Mouse (Mus musculus): ENCODE measurements at regions not wholly inside any gene's neighbourhood (a gene's known extent, or its start where the extent isn't known, plus 50 kb on each side); places are given as distances from the start of the nearest gene placed in this dataset.
A peak's percentile ranks its signal among the peaks of the same experiment; 100 is the strongest.

DNA sequence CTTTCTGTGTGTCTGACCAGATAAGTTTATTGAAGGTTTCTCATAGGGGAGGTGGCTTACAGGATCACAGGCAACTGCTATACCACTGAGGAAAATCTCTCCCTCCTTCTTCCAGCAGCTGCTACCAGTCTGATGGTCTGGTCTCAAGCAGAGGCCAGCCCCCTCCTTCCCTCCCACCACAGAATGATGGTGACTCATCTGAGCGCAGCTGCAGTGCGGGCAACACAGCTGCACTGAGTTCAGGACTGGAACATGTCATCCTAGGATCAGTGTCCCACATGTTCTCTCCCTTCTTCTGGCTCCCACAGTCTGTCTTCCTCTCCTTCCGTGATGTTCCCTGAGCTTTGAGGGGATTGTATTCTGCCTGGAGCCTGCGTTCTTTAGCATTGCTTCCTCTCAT, 375.1 kb upstream of the Zmiz1 start:
- no peak overlapping the region for H3K27ac ChIP-seq (ENCODE audit: low read depth, low read length)
- H3K4me2 ChIP-seq (replicated peaks; ENCODE audit: low read depth): no peak overlapping the region
- H3K4me3 ChIP-seq (ENCODE audit: low read depth, low read length): no peak overlapping the region
- H3K4me1 ChIP-seq (replicated peaks; ENCODE audit: control insufficient read depth, insufficient read depth, low read length): no peaks in the 10 kb centered on the region
- no peak overlapping the region for H3K9ac ChIP-seq (ENCODE audit: low read depth, low read length)
- no peaks in the 10 kb centered on the region for H3K36me3 ChIP-seq (ENCODE audit: control insufficient read depth, insufficient read depth)
- TF ChIP-seq CTCF (IDR thresholded peaks at IDR 0.05; ENCODE audit: low read depth): no peak
- H3K27me3 ChIP-seq (replicated peaks; ENCODE audit: control insufficient read depth, insufficient read depth, low read length): no peaks in the 10 kb centered on the region
- H3K9me3 ChIP-seq (ENCODE audit: control insufficient read depth): no peaks in the 10 kb centered on the region
- WGBS: 67% methylated on average over 4 of the region's 4 CpGs
- ATAC-seq: no peak

DNA sequence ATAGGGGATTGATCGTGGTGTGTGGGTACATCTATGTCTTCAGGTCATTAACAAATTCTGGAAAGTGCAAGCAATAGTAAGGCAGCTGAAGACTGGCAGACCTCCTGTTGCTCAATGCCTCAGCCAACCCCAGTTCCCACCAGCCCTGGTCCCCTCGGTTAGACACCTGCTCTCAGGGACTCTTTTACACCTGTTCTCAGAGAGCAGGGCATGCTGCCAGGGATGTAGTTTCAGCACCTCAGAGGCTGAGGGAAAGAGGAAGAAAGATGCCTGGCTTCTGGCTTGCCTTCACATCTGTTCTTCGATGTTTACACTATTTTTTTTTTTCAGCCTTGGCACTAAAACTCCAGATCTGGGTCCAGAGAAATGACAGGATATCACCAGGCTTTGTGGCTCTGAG, 362.2 kb upstream of the Zmiz1 start:
- WGBS: 83% methylated on average over 3 of the region's 3 CpGs
- Histone ChIP-seq H3K9me3 (ENCODE audit: control insufficient read depth) (no peaks in the 10 kb centered on the region), H3K4me3 (ENCODE audit: low read depth, low read length) (no peak overlapping the region), H3K27ac (ENCODE audit: low read depth, low read length) (no peak overlapping the region), H3K4me2 (replicated peaks; ENCODE audit: low read depth) (no peak overlapping the region), H3K36me3 (ENCODE audit: control insufficient read depth, insufficient read depth) (no peaks in the 10 kb centered on the region), H3K9ac (ENCODE audit: low read depth, low read length) (no peak overlapping the region), H3K4me1 (replicated peaks; ENCODE audit: control insufficient read depth, insufficient read depth, low read length) (no peaks in the 10 kb centered on the region), H3K27me3 (replicated peaks; ENCODE audit: control insufficient read depth, insufficient read depth, low read length) (no peaks in the 10 kb centered on the region)
- no peak for TF ChIP-seq CTCF (IDR thresholded peaks at IDR 0.05; ENCODE audit: low read depth)
- ATAC-seq: no peak

DNA sequence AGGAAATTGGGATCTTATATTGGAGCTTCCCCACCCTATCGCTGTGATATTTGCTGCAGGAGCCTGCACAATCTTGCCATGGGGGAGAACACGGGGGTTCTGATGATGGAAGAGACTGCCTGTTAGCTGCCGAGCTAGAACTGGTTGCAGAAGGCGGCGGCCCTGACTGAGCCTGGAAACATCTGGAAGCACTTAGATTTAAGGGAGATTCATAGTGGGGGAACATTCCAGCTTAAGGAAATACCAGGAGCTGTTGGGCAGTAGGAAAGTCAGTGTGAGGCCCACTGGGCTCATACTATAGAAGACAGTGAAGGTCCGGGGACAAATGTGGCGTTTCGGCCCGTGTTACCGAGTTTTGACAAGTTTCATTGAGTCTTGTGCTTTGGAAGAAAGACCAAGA, 353.6 kb upstream of the Zmiz1 start:
- no peaks in the 10 kb centered on the region for H3K36me3 ChIP-seq (ENCODE audit: control insufficient read depth, insufficient read depth)
- H3K9me3 ChIP-seq (ENCODE audit: control insufficient read depth): no peaks in the 10 kb centered on the region
- no peak overlapping the region for H3K27ac ChIP-seq (ENCODE audit: low read depth, low read length)
- no peak overlapping the region for H3K4me3 ChIP-seq (ENCODE audit: low read depth, low read length)
- ATAC-seq: no peak
- no peak overlapping the region for H3K4me2 ChIP-seq (replicated peaks; ENCODE audit: low read depth)
- H3K9ac ChIP-seq (ENCODE audit: low read depth, low read length): no peak overlapping the region
- no peak for TF ChIP-seq CTCF (IDR thresholded peaks at IDR 0.05; ENCODE audit: low read depth)
- 74% methylated on average over 10 of the region's 10 CpGs for WGBS
- no peaks in the 10 kb centered on the region for H3K27me3 ChIP-seq (replicated peaks; ENCODE audit: control insufficient read depth, insufficient read depth, low read length)
- H3K4me1 ChIP-seq (replicated peaks; ENCODE audit: control insufficient read depth, insufficient read depth, low read length): peaks cover 12% of the 10 kb centered on the region

DNA sequence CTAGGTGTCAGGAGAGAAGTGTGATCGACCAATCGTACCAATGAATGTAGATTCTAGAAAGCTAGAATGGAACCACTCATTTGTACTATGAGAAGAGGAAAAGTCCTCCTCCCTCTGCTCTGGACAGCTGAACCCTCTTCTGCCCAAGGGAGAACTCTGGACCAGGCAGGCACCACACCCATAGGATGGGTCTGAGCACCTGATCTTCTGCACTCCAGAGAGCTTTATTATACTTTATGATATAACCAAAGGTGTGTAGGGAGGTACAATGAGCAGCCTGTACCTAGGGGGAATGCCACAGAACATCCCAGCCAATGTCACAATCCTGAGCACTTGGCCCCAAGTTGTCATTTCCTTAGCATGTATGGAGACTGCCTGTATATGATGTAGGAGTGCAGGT, 352.5 kb upstream of the Zmiz1 start:
- peak; percentile 62 for ATAC-seq
- H3K4me1 ChIP-seq (replicated peaks; ENCODE audit: control insufficient read depth, insufficient read depth, low read length): peaks cover 12% of the 10 kb centered on the region
- no peaks in the 10 kb centered on the region for H3K36me3 ChIP-seq (ENCODE audit: control insufficient read depth, insufficient read depth)
- H3K27me3 ChIP-seq (replicated peaks; ENCODE audit: control insufficient read depth, insufficient read depth, low read length): no peaks in the 10 kb centered on the region
- H3K9ac ChIP-seq (ENCODE audit: low read depth, low read length): no peak overlapping the region
- H3K4me2 ChIP-seq (replicated peaks; ENCODE audit: low read depth): no peak overlapping the region
- no peak overlapping the region for H3K4me3 ChIP-seq (ENCODE audit: low read depth, low read length)
- H3K9me3 ChIP-seq (ENCODE audit: control insufficient read depth): no peaks in the 10 kb centered on the region
- no peak overlapping the region for H3K27ac ChIP-seq (ENCODE audit: low read depth, low read length)
- TF ChIP-seq CTCF (IDR thresholded peaks at IDR 0.05; ENCODE audit: low read depth): no peak
- 95% methylated on average over 2 of the region's 2 CpGs for WGBS

DNA sequence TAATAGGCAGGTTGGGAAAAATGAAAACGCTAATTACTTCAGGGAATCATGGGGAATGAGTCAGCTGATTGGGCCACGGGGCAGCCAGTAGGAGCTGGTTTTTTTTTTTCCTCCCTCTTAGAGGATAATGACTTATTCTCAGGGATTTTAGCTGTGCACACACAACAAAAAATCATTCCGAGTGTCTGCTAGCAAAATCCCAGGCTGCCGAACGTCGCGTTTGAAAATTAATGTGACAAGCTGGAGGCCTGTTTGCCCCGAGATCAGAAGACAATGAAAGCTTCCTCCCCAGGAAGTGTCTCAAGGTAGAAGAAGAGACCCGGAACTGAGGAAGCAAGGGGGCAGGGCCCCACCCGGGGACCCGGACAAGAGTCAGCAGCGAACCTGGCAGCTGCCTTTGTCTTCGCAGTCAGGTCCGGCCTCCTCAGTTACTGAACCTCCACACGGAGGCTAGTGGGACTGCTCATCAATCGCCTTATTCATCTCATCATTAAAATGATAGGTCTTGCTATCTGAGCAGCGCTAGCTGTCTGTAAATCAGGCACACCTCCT, 350.8 kb upstream of the Zmiz1 start:
- Histone ChIP-seq H3K9me3 (ENCODE audit: control insufficient read depth) (no peaks in the 10 kb centered on the region), H3K9ac (ENCODE audit: low read depth, low read length) (no peak overlapping the region), H3K27ac (ENCODE audit: low read depth, low read length) (0 out of 2 replicates have a peak overlapping the region, but pooled peaks have one; percentile 0), H3K4me3 (ENCODE audit: low read depth, low read length) (0 out of 2 replicates have a peak overlapping the region, but pooled peaks have one; percentile 0), H3K27me3 (replicated peaks; ENCODE audit: control insufficient read depth, insufficient read depth, low read length) (no peaks in the 10 kb centered on the region), H3K4me1 (replicated peaks; ENCODE audit: control insufficient read depth, insufficient read depth, low read length) (peaks cover 12% of the 10 kb centered on the region), H3K36me3 (ENCODE audit: control insufficient read depth, insufficient read depth) (no peaks in the 10 kb centered on the region), H3K4me2 (replicated peaks; ENCODE audit: low read depth) (peak overlapping the region; percentile 55)
- ATAC-seq: peak; percentile 42
- 7% methylated on average over 17 of the region's 17 CpGs for whole genome bisulfite sequencing
- no peak for TF ChIP-seq CTCF (IDR thresholded peaks at IDR 0.05; ENCODE audit: low read depth)

DNA sequence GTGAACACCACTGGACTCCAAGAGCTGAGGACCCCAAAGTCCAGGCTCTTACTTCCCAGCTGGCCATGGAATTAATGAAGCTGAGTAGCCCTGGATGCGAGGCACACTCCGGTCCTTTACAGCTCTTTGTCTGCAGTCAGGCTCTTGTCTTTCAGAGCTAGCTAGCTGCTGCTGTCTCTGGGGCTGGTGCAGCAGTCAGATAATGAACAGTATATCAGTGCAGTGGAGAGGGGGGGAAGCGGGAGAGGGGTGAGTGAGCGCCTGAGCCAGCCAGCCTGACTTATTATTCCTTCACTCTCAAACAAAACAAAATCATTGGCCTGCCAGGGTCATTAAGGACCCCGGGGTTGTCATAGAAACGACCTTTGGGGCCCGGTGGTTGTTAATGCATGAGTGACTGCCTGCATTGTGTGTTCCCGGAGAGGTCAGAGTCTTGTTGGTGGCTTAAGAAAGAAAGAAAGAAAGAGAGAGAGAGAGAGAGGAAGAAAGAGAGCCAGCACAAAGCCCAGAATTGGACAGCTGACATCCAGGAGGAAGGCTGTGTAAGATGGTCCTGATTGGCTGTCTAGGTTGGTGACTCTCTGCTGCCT, 350.2 kb upstream of the Zmiz1 start:
- peak; percentile 72 for ATAC-seq
- no peaks in the 10 kb centered on the region for H3K27me3 ChIP-seq (replicated peaks; ENCODE audit: control insufficient read depth, insufficient read depth, low read length)
- peaks cover 12% of the 10 kb centered on the region for H3K4me1 ChIP-seq (replicated peaks; ENCODE audit: control insufficient read depth, insufficient read depth, low read length)
- H3K4me2 ChIP-seq (replicated peaks; ENCODE audit: low read depth): peak overlapping the region; percentile 55
- WGBS: 4% methylated on average over 8 of the region's 8 CpGs
- no peak for TF ChIP-seq CTCF (IDR thresholded peaks at IDR 0.05; ENCODE audit: low read depth)
- 0 out of 2 replicates have a peak overlapping the region, but pooled peaks have one; percentile 0 for H3K4me3 ChIP-seq (ENCODE audit: low read depth, low read length)
- H3K9me3 ChIP-seq (ENCODE audit: control insufficient read depth): no peaks in the 10 kb centered on the region
- no peaks in the 10 kb centered on the region for H3K36me3 ChIP-seq (ENCODE audit: control insufficient read depth, insufficient read depth)
- H3K27ac ChIP-seq (ENCODE audit: low read depth, low read length): 0 out of 2 replicates have a peak overlapping the region, but pooled peaks have one; percentile 0
- no peak overlapping the region for H3K9ac ChIP-seq (ENCODE audit: low read depth, low read length)

Data from intestine, postnatal 0 days (tissue).